Mouse (Mus musculus) kidney, embryonic 15.5 days (tissue): ENCODE results near the gene Polr3b. TPM values are rescaled to one million over a fixed set of nuclear protein-coding genes. Genes with fewer than 3 reads are reported as not detected.

Source experiments
- ATAC-seq: fragments of 200-750 bp; cut with Nextera tagmentation; replicated peaks from 2 replicates; pipeline ENCODE4 v1.8.0; 2017; ENCODE audit warnings: moderate TSS enrichment; ENCODE audit not compliant: low FRiP score
- H3K27ac ChIP-seq: fragments of 300-500 bp; sonication (generic); 2 replicates; pipeline ENCODE4 v1.5.1; 2015; ENCODE audit warnings: mild to moderate bottlenecking, inconsistent platforms
- H3K27me3 ChIP-seq: fragments of 300-500 bp; sonication (generic); 2 replicates; pipeline ENCODE4 v1.6.1; 2015; ENCODE audit warnings: inconsistent platforms
- H3K36me3 ChIP-seq: fragments of 300-500 bp; sonication (generic); 2 replicates; pipeline ENCODE4 v1.6.1; 2015; ENCODE audit warnings: inconsistent platforms
- H3K4me1 ChIP-seq: fragments of 300-500 bp; sonication (generic); 2 replicates; pipeline ENCODE4 v1.6.1; 2015; ENCODE audit warnings: inconsistent platforms
- H3K4me2 ChIP-seq: fragments of 300-500 bp; sonication (generic); 2 replicates; pipeline ENCODE4 v1.6.1; 2015; ENCODE audit warnings: moderate library complexity, mild to moderate bottlenecking, inconsistent platforms
- H3K4me3 ChIP-seq: fragments of 300-500 bp; sonication (generic); replicated peaks from 2 replicates; pipeline ENCODE4 v1.5.1; 2015; ENCODE audit warnings: mild to moderate bottlenecking, inconsistent platforms
- H3K9ac ChIP-seq: fragments of 300-500 bp; sonication (generic); 2 replicates; pipeline ENCODE4 v1.6.1; 2015; ENCODE audit warnings: mild to moderate bottlenecking, inconsistent platforms
- H3K9me3 ChIP-seq: fragments of 300-500 bp; sonication (generic); replicated peaks from 2 replicates; pipeline ENCODE4 v1.6.1; 2016; ENCODE audit warnings: inconsistent platforms
- WGBS: fragments of 180-500 bp; shearing (Covaris S2); methylation state at CpG from one replicate; pipeline ENCODE4 v1.1.7; 2015; ENCODE audit warnings: mixed read lengths; 5-methylcytosine and 5-hydroxymethylcytosine counted together
- polyA plus RNA-seq: library from polyadenylated mRNA; unstranded; fragments of >200 nt; fragmentation: Nextera tagmentation; extraction: Ambion mirVana; gene quantifications from 2 replicates; pipeline ENCODE4 v1.2.1, GENCODE M21; 2015

Gene Polr3b
- polyA plus RNA-seq, 1 experiment from 2014 or later: 18.5 TPM

DNA sequence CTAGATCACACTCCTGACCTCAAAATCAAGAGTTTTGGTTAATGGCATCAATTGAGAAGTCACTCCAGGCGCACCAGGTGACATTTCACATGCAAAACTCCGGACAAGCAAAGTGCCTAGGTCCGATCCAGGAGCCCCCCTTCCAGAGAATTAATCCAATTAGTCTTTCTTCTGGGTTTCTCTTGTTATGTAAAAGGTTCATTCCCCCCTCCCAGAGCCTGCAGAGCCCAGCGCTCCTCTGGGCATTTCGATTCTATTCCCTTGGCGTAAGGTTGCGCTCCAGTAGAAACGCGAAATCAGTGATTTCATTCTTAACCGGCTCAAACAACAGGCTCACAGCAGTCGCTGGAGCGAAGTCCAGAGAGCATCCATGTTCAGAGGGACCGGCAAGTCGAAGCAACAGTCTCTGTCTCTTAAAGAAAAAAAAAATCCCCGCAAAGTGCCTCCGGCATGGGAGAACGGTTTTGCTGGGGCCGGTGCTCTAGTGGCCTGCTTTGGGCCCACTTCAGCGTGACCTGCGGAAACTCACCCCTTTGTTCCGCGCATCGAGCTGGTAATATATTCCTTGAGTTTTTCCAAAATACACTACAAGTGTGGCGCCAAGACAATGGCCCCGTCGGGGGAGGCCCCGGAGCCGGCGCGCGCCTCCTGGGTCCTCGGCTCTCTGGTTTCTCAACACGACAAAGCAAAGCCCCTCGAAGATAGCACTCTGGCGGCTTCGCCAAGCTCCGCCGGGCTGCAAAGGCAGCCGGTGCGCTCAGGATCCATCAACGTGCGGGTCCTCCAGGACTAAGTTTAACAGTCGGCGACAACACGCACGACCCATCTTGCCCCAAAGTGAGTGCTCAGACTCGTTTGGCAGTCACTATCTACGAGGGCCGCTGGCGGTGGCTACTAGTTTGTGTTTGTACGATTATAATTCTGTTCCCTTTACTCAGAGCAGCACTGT, 136.7 kb downstream of the Polr3b start:
- WGBS: 2% methylated on average over 51 of the region's 51 CpGs
- Histone ChIP-seq H3K27ac (no peak overlapping the region), H3K4me3 (peak overlapping the region; percentile 25), H3K4me2 (peak overlapping the region; percentile 48), H3K4me1 (peaks cover 65% of the 10 kb centered on the region), H3K9me3 (no peaks in the 10 kb centered on the region), H3K27me3 (peaks cover 100% of the 10 kb centered on the region), H3K36me3 (no peaks in the 10 kb centered on the region), H3K9ac (no peak overlapping the region)
- no peak for ATAC-seq

DNA sequence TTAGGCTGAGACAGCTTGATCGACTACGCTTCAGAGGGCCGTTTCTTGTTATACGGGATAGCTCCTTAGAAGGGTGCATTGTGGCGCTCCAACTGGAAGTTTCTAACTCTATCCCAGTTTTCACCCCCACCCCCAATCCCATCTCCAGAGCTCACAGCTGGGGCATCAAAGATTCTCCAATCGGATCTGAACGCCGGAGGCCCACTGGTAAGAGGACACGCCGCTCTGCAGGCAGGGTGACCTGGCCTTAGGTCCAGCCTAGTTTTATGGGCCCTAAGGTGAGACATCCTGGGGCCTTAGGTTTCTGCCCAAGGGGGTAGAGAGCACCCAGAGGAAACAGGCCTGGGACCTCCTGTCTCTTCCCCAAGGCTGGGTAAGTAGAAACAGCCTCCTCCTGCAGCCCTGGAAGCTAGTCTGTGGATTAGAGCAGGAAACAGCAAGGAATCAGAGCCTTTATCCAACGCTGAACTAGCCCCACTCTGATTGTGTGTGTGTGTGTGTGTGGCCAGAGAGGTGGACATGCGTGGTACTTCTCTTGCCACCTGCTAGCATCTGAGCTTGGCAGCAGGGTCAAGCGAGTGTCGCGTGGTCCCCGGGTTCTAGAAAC, 137.5 kb downstream of the Polr3b start:
- Histone ChIP-seq H3K9me3 (no peaks in the 10 kb centered on the region), H3K4me2 (peak overlapping the region; percentile 62), H3K4me1 (peaks cover 61% of the 10 kb centered on the region), H3K4me3 (peak overlapping the region; percentile 36), H3K9ac (no peak overlapping the region), H3K27me3 (peaks cover 100% of the 10 kb centered on the region), H3K27ac (no peak overlapping the region), H3K36me3 (no peaks in the 10 kb centered on the region)
- WGBS: 8% methylated on average over 16 of the region's 16 CpGs
- ATAC-seq: 0 out of 2 replicates have a peak, but pooled peaks have one; percentile 1

DNA sequence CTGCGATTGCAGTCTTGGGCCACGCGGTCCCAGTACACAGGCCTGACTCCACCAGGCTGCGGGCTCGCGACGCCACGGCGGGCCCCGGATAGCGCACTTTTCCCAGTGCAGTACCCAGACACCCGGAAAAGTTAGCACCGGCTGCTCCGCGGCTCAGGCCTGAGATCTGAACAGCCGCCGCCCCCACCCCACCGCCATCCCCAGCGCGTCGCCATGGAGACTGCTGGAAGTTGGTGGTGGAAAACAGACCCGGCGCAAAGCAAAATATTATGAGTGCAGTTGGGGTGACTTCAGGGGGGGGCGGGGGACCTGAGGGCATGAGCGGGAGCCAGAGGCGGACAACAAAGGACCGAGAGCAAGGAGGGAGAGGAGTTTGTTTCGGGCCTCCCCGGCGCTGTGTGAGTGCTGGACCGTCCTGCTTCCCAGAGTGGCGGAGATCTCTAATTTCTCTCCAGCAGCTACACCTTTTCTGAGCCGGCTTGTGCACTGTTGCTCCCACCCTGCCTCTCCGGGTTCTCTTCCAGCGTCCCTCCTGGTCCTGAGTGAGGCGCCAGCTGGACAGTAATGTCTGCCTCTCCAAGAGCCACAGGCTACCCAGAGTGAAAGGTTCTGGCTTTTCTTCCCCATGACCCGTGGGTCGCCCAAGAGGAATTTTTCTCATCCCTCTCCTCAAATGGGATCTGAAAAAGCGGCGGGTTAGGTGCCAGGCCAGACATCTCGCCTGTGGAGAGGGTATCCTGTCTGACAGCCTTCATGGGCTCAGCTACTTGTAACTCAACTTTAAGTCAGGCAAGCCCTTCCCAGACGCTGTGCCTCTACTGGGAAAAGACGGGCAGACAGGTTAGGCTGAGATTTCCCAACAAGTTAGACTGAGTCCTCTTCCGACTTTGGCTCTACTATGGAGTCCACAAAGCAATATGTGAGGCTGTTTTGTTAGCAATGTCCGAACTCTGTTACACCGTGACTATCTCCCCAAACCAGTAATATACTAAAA, 138.3 kb downstream of the Polr3b start:
- peak; percentile 43 for ATAC-seq
- Histone ChIP-seq H3K4me2 (peak overlapping the region; percentile 62), H3K36me3 (no peaks in the 10 kb centered on the region), H3K27me3 (peaks cover 95% of the 10 kb centered on the region), H3K9ac (no peak overlapping the region), H3K4me3 (peak overlapping the region; percentile 36), H3K4me1 (peaks cover 53% of the 10 kb centered on the region), H3K9me3 (no peaks in the 10 kb centered on the region), H3K27ac (no peak overlapping the region)
- WGBS: 5% methylated on average over 45 of the region's 46 CpGs

DNA sequence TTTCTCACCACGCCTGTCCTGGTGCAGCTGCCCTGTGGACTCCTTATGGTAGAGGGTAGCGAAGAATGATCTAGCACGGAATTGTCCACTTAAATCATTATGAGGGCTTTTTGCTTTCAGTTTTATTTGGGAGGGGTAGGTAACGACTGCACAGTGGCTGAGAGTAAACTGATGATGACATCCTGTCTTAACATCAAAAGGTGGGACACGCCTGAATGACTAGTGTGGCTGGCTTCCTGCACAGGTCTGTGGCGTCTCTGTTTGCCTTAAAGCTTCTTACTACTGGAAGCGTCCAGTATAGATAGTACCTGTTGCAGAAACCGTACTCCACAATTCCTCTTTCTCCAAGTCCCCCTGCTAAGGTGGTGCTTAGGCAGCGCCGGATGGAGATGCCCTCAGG, 146.7 kb downstream of the Polr3b start:
- Histone ChIP-seq H3K27me3 (peaks cover 31% of the 10 kb centered on the region), H3K4me2 (no peak overlapping the region), H3K4me3 (no peak overlapping the region), H3K9me3 (no peaks in the 10 kb centered on the region), H3K36me3 (no peaks in the 10 kb centered on the region), H3K27ac (no peak overlapping the region), H3K4me1 (no peaks in the 10 kb centered on the region), H3K9ac (no peak overlapping the region)
- WGBS: 68% methylated on average over 10 of the region's 10 CpGs
- ATAC-seq: no peak

DNA sequence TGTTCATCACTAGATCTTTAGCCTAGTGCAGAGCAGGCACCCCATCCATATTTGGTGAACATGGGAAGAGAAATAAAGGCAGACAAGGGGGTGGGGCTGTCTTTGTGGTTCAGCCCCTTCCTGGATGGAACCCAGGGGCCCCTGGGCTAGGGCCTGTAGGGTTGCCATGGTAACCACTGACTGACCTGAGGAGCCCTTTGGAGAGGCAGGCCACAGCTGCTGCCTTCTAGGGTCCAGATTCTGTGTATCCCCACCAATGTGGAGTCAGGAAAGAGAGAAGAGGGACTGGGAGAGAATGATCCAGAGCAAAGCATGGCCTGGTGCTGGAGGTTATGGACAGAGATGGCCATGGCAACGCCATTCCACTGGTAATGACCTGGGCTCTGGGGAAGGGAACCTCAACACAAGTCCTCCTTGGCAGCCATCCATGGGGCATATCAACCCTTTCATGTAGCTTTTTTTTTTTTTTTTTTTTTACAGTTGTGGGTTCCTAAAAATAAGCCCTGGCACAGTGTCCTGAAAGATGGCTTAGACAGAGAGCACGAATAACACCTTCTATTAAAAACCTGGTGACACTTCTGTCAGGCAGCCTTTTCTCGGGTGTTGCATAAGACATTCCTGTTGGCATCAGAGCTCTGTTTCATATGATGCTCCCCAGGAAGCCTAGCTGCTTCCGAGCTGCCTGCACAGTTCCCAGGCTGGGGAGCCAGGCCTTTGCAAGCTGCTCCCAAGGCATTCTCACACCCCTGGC, 150.5 kb downstream of the Polr3b start:
- peaks cover 6% of the 10 kb centered on the region; the same call in 1 of the 2 replicates for H3K27me3 ChIP-seq
- no peak overlapping the region for H3K27ac ChIP-seq
- H3K4me2 ChIP-seq: no peak overlapping the region
- no peak overlapping the region for H3K9ac ChIP-seq
- no peak for ATAC-seq
- 84% methylated on average over 4 of the region's 4 CpGs for WGBS
- H3K4me1 ChIP-seq: no peaks in the 10 kb centered on the region
- H3K4me3 ChIP-seq: no peak overlapping the region
- no peaks in the 10 kb centered on the region for H3K9me3 ChIP-seq
- no peaks in the 10 kb centered on the region for H3K36me3 ChIP-seq

DNA sequence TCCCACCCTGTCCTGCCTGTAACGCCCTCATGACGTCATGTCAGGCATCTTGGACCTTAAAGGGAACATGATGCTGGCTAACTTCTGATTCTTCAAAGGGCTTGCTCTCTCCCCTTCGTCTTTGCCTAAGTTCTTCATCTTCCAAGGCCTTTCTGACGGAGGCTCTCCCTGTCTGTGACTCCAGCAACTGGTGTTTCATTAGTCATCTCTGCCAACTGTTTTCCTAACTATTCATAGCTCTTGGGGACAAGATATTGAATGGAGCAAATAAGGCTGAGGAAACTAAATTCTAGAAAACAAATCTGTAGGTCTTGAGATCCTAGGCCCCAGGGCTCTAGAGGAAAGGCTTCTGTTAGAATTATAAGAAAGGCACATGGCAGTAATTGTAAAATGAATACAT, 151.8 kb downstream of the Polr3b start:
- Histone ChIP-seq H3K27ac (no peak overlapping the region), H3K36me3 (no peaks in the 10 kb centered on the region), H3K4me1 (no peaks in the 10 kb centered on the region), H3K9me3 (no peaks in the 10 kb centered on the region), H3K4me2 (no peak overlapping the region), H3K4me3 (no peak overlapping the region), H3K27me3 (peaks cover 3% of the 10 kb centered on the region; the same call in 1 of the 2 replicates), H3K9ac (no peak overlapping the region)
- WGBS: 82% methylated on average over 4 of the region's 4 CpGs
- ATAC-seq: no peak

DNA sequence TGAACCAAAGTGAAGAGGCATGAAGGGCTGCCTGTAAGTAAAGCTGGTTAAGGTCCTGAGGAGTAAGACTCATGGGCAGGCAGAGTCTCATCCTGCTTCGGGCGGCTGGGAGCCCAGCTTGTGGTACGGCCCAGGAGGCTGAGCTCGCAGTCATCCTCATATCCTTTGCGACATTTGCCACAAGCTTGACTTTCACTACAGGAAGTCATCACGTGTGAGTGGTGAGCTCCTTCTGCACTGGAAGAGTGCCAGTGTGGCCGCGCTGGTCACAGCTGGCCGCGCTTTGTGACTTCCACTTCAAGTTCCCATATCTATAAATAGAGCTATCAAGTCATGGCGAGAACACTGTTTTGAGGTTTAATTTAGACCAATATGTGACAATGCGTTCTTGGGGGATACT, 152.5 kb downstream of the Polr3b start:
- no peaks in the 10 kb centered on the region for H3K27me3 ChIP-seq
- H3K9me3 ChIP-seq: no peaks in the 10 kb centered on the region
- 72% methylated on average over 12 of the region's 12 CpGs for WGBS
- no peak overlapping the region for H3K4me3 ChIP-seq
- ATAC-seq: no peak
- no peaks in the 10 kb centered on the region for H3K36me3 ChIP-seq
- no peak overlapping the region for H3K27ac ChIP-seq
- H3K4me1 ChIP-seq: no peaks in the 10 kb centered on the region
- no peak overlapping the region for H3K4me2 ChIP-seq
- no peak overlapping the region for H3K9ac ChIP-seq

Other genes starting within 250 kb of the Polr3b start
- gene Nuak1, start 181.7 kb upstream of the Polr3b start, polyA plus RNA-seq: 3.0 and 3.2 TPM in 2 replicates
- 89.9 and 94.3 TPM in 2 replicates for gene Ckap4, start 88.2 kb upstream of the Polr3b start, polyA plus RNA-seq
- 15.3 and 16.8 TPM in 2 replicates for gene Tcp11l2, start 45.7 kb upstream of the Polr3b start, polyA plus RNA-seq
- 0.14 and 0.17 TPM in 2 replicates for gene Rfx4, start 133.8 kb downstream of the Polr3b start, polyA plus RNA-seq